Mouse (Mus musculus) erythroid progenitor cell, adult 5-6 weeks (primary cell): ENCODE results near the gene Gimap9. TPM values are rescaled to one million over a fixed set of nuclear protein-coding genes. Genes with fewer than 3 reads are reported as not detected.
"Not testable (repeated sequence)": the region's sequence is repeated elsewhere in the genome, so short reads cannot be mapped to it uniquely, and the experiment has no call there.

Experiments used
- ATAC-seq: replicated peaks from 2 replicates; pipeline ENCODE4 v1.8.0; 2016; ENCODE audit warnings: moderate number of reproducible peaks, mild to moderate bottlenecking, moderate TSS enrichment, inconsistent platforms; ENCODE audit not compliant: poor library complexity, low FRiP score, severe bottlenecking
- total RNA-seq, 2 experiments: library from RNA; stranded (forward) in 1 of 2; stranded (reverse) in 1 of 2; fragments of 150-400 nt in 1 of 2; fragments of 186-747, 209-891 nt in 1 of 2; gene quantifications; 2 replicates each; pipeline versions ENCODE4 v1.2.3 to v1.2.4; 2015 to 2017; ENCODE audit warnings: low replicate concordance in 2 of 2

Gimap9 gene
- total RNA-seq, 2 experiments from 2014 or later = 5.4 to 5.7 TPM

GRCm38 (mm10) chr6:48650041-48650440 is 25.9 kb upstream of the Gimap9 start:
- ATAC-seq = no peak

- no peak for ATAC-seq
Measured at GRCm38 (mm10) chr6:48658721-48659120, 17.2 kb upstream of the Gimap9 start.

- ATAC-seq = no peak
Measured at GRCm38 (mm10) chr6:48664750-48665149, 11.2 kb upstream of the Gimap9 start.

- no peak for ATAC-seq
Measured at GRCm38 (mm10) chr6:48665471-48665870, 10.5 kb upstream of the Gimap9 start.

GRCm38 (mm10) chr6:48666159-48666586 is 9.8 kb upstream of the Gimap9 start:
- ATAC-seq = no peak

- ATAC-seq = no peak
Measured at GRCm38 (mm10) chr6:48668022-48668421, 7.9 kb upstream of the Gimap9 start.

GRCm38 (mm10) chr6:48669446-48669969 is 6.4 kb upstream of the Gimap9 start:
- no peak for ATAC-seq

- no peak for ATAC-seq
Measured at GRCm38 (mm10) chr6:48674291-48675058, 1.5 kb upstream of the Gimap9 start.

GRCm38 (mm10) chr6:48675400-48675930 is 464 bp upstream of the Gimap9 start:
- no peak for ATAC-seq

- no peak for ATAC-seq
Measured at GRCm38 (mm10) chr6:48676860-48677415, 1.0 kb downstream of the Gimap9 start.

GRCm38 (mm10) chr6:48677492-48678345 is 1.8 kb downstream of the Gimap9 start:
- no peak for ATAC-seq

- no peak for ATAC-seq
Measured at GRCm38 (mm10) chr6:48678391-48678790, 2.5 kb downstream of the Gimap9 start.

GRCm38 (mm10) chr6:48679701-48680100 is 3.8 kb downstream of the Gimap9 start:
- no peak for ATAC-seq

- no peak for ATAC-seq
Measured at GRCm38 (mm10) chr6:48680421-48680820, 4.5 kb downstream of the Gimap9 start.

- ATAC-seq = no peak
Measured at GRCm38 (mm10) chr6:48681472-48682090, 5.7 kb downstream of the Gimap9 start.

GRCm38 (mm10) chr6:48682271-48682670 is 6.3 kb downstream of the Gimap9 start:
- ATAC-seq = no peak

- not testable (repeated sequence) for ATAC-seq
Measured at GRCm38 (mm10) chr6:48683263-48683821, 7.4 kb downstream of the Gimap9 start.

GRCm38 (mm10) chr6:48684319-48684718 is 8.4 kb downstream of the Gimap9 start, which contains the start of gene Gimap4:
Gimap4 (plus strand) TSS chr6:48684549.
- no peak for ATAC-seq

GRCm38 (mm10) chr6:48684806-48685205 is 8.9 kb downstream of the Gimap9 start:
- no peak for ATAC-seq
